Mouse (Mus musculus): Measurements from ENCODE around the gene Selplg. TPM values are rescaled to one million over a fixed set of nuclear protein-coding genes. Genes with fewer than 3 reads are reported as not detected.

Selplg gene
- total RNA-seq, 2 experiments from 2014 or later: 30.2 to 32.9 TPM

GRCm38 (mm10) chr5:113856631-113857030 is 24.2 kb upstream of the Selplg start:
- intact Hi-C loops (cut with DNase I): loop anchor here (5.0 kb wide), 1 partner anchor 51 kb away; the partner anchor contains the start of gene Coro1c
- DNase-seq (ENCODE audit: low spot score in 2 of 2): no peak

- no peak for DNase-seq (ENCODE audit: low spot score in 2 of 2)
- intact Hi-C loops (cut with DNase I): loop anchor here (5.0 kb wide), 1 partner anchor 52 kb away; the partner anchor contains the start of gene Coro1c
These were observed 23.3 kb upstream of the Selplg start for GRCm38 (mm10) chr5:113855696-113856095.

GRCm38 (mm10) chr5:113855117-113855516 is 22.7 kb upstream of the Selplg start:
- no peak for DNase-seq (ENCODE audit: low spot score in 2 of 2)
- intact Hi-C loops (cut with DNase I): loop anchor here (5.0 kb wide), 1 partner anchor 52 kb away; the partner anchor contains the start of gene Coro1c

GRCm38 (mm10) chr5:113854494-113854893 is 22.1 kb upstream of the Selplg start:
- DNase-seq (ENCODE audit: low spot score in 2 of 2): peak; percentile 75 to 83
- intact Hi-C loops (cut with DNase I): loop anchor here (1.0 kb wide), 1 partner anchor 100 kb away; no protein-coding TSS in a partner anchor

GRCm38 (mm10) chr5:113853541-113853940 is 21.1 kb upstream of the Selplg start:
- no peak for DNase-seq (ENCODE audit: low spot score in 2 of 2)
- intact Hi-C loops (cut with DNase I): no loop called here

GRCm38 (mm10) chr5:113852463-113852862 is 20.0 kb upstream of the Selplg start:
- intact Hi-C loops (cut with DNase I): no loop called here
- peak in 1 of 2 experiments; percentile 53 for DNase-seq (ENCODE audit: low spot score in 2 of 2)

- intact Hi-C loops (cut with DNase I): no loop called here
- DNase-seq (ENCODE audit: low spot score in 2 of 2): no peak
These were observed 18.3 kb upstream of the Selplg start for GRCm38 (mm10) chr5:113850680-113851230.

GRCm38 (mm10) chr5:113847636-113848035 is 15.2 kb upstream of the Selplg start:
- DNase-seq (ENCODE audit: low spot score in 2 of 2): no peak
- intact Hi-C loops (cut with DNase I): no loop called here

- intact Hi-C loops (cut with DNase I): no loop called here
- DNase-seq (ENCODE audit: low spot score in 2 of 2): no peak
These were observed 14.2 kb upstream of the Selplg start for GRCm38 (mm10) chr5:113846656-113847055.

- intact Hi-C loops (cut with DNase I): loop anchor here (2.0 kb wide), 1 partner anchor 479 kb away; no protein-coding TSS in a partner anchor
- DNase-seq (ENCODE audit: low spot score in 2 of 2): no peak
These were observed 13.2 kb upstream of the Selplg start for GRCm38 (mm10) chr5:113845627-113846026.

GRCm38 (mm10) chr5:113844721-113845120 is 12.3 kb upstream of the Selplg start:
- peak; percentile 67 to 79 for DNase-seq (ENCODE audit: low spot score in 2 of 2)
- intact Hi-C loops (cut with DNase I): loop anchor here (1.0 to 2.0 kb wide), 2 partner anchors 71 to 478 kb away; no protein-coding TSS in a partner anchor

- DNase-seq (ENCODE audit: low spot score in 2 of 2): peak in 1 of 2 experiments; percentile 57
- intact Hi-C loops (cut with DNase I): loop anchor here (1.0 to 2.0 kb wide), 2 partner anchors 71 to 477 kb away; no protein-coding TSS in a partner anchor
These were observed 11.7 kb upstream of the Selplg start for GRCm38 (mm10) chr5:113844106-113844505.

- peak in 1 of 2 experiments; percentile 31 for DNase-seq (ENCODE audit: low spot score in 2 of 2)
- intact Hi-C loops (cut with DNase I): loop anchor here (1.0 kb wide), 1 partner anchor 67 kb away; no protein-coding TSS in a partner anchor
These were observed 10.5 kb upstream of the Selplg start for GRCm38 (mm10) chr5:113842906-113843305.

GRCm38 (mm10) chr5:113842244-113842643 is 9.8 kb upstream of the Selplg start:
- DNase-seq (ENCODE audit: low spot score in 2 of 2): no peak
- intact Hi-C loops (cut with DNase I): loop anchor here (1.0 kb wide), 1 partner anchor 66 kb away; no protein-coding TSS in a partner anchor

GRCm38 (mm10) chr5:113841243-113842225 is 9.1 kb upstream of the Selplg start:
- intact Hi-C loops (cut with DNase I): loop anchor here (1.0 kb wide), 1 partner anchor 65 kb away; no protein-coding TSS in a partner anchor
- peak in 1 of 2 experiments; percentile 49 for DNase-seq (ENCODE audit: low spot score in 2 of 2)

GRCm38 (mm10) chr5:113840443-113840842 is 8.0 kb upstream of the Selplg start:
- intact Hi-C loops (cut with DNase I): no loop called here
- DNase-seq (ENCODE audit: low spot score in 2 of 2): no peak

- intact Hi-C loops (cut with DNase I): no loop called here
- peak in 1 of 2 experiments; percentile 33 for DNase-seq (ENCODE audit: low spot score in 2 of 2)
These were observed 4.5 kb upstream of the Selplg start for GRCm38 (mm10) chr5:113836961-113837360.

- DNase-seq (ENCODE audit: low spot score in 2 of 2): no peak
- intact Hi-C loops (cut with DNase I): no loop called here
These were observed 988 bp upstream of the Selplg start for GRCm38 (mm10) chr5:113833316-113833947.

- no peak for DNase-seq (ENCODE audit: low spot score in 2 of 2)
- intact Hi-C loops (cut with DNase I): no loop called here
These were observed 703 bp downstream of the Selplg start for GRCm38 (mm10) chr5:113831741-113832140.
